Comparison of ENCODE assay signal across 7 mouse cellular contexts in genomic region chr8:33991165-33991916, GRCm38 (mm10).
A peak's percentile ranks its signal among the peaks of the same experiment; 100 is the strongest.
DNase-seq lines count a peak whose midpoint lies in the region; ATAC-seq and TF ChIP-seq lines count a peak whose summit lies in the region.

No protein-coding gene starts in this region.

- no peak for TF ChIP-seq CTCF in testis, adult 2 months (IDR thresholded peaks at IDR 0.05; ENCODE audit: control insufficient read depth, insufficient read depth, insufficient replicate concordance, low read depth, low read length)
- TF ChIP-seq CTCF in liver, embryonic 14.5 days (IDR thresholded peaks at IDR 0.05; ENCODE audit: low read depth) = no peak

- no peak for TF ChIP-seq EP300 in liver, embryonic 14.5 days (IDR thresholded peaks at IDR 0.05; ENCODE audit: low read depth)

- DNase-seq in testis, postnatal 10 days (ENCODE audit: low spot score) = no peak
- DNase-seq in hindbrain, embryonic 11.5 days (ENCODE audit: low spot score) = peak; percentile 55
- DNase-seq in liver, embryonic 14.5 days (ENCODE audit: low read depth in 3 of 3, low spot score in 3 of 3) = no peak
- DNase-seq in cerebellum, postnatal 25 days = no peak
- no peak for DNase-seq in cerebellum, postnatal 36 days
- no peak for DNase-seq in adrenal gland, adult 2 months

- H3K36me3 ChIP-seq in testis, adult 2 months (ENCODE audit: control insufficient read depth, insufficient read depth, low read length) = no peaks in the 10 kb centered on the region
- no peaks in the 10 kb centered on the region for H3K36me3 ChIP-seq in hindbrain, embryonic 11.5 days (ENCODE audit: control insufficient read depth, insufficient read depth, low read length)
- H3K36me3 ChIP-seq in liver, embryonic 14.5 days (replicated peaks; ENCODE audit: control insufficient read depth, insufficient read depth, low read depth) = no peaks in the 10 kb centered on the region

- H3K27ac ChIP-seq in testis, adult 2 months (ENCODE audit: control insufficient read depth, insufficient read depth, low read depth, low read length) = peak overlapping the region; percentile 62; the same call in 1 of the 2 replicates
- H3K27ac ChIP-seq in hindbrain, embryonic 11.5 days (ENCODE audit: low read depth, low read length) = no peak overlapping the region
- H3K27ac ChIP-seq in liver, embryonic 14.5 days = no peak overlapping the region

- peaks cover 27% of the 10 kb centered on the region for H3K4me1 ChIP-seq in testis, adult 2 months (ENCODE audit: control insufficient read depth, insufficient read depth, low read length)
- no peaks in the 10 kb centered on the region for H3K4me1 ChIP-seq in hindbrain, embryonic 11.5 days (replicated peaks; ENCODE audit: control insufficient read depth, insufficient read depth, low read length)
- H3K4me1 ChIP-seq in liver, embryonic 14.5 days (replicated peaks; ENCODE audit: control insufficient read depth in 2 of 2, insufficient read depth in 2 of 2, low read length in 1 of 2) = peaks cover 3 to 20% of the 10 kb centered on the region in 2 experiments; a peak in 3 of 4 replicates

- WGBS in hindbrain, embryonic 11.5 days = 25% methylated on average over 17 of the region's 17 CpGs
- 36% methylated on average over 17 of the region's 17 CpGs for WGBS in liver, embryonic 14.5 days (ENCODE audit: insufficient replicate concordance)

- H3K4me3 ChIP-seq in testis, adult 2 months (ENCODE audit: control insufficient read depth, low read depth, low read length) = peak overlapping the region; percentile 37
- no peak overlapping the region for H3K4me3 ChIP-seq in hindbrain, embryonic 11.5 days (ENCODE audit: low read depth, low read length)
- H3K4me3 ChIP-seq in liver, embryonic 14.5 days (ENCODE audit: insufficient read depth in 1 of 2, low read depth in 2 of 2, low read length in 2 of 2) = no peak overlapping the region

- H3K4me2 ChIP-seq in hindbrain, embryonic 11.5 days (replicated peaks; ENCODE audit: low read depth, low read length) = peak overlapping the region; percentile 14; the same call in 1 of the 2 replicates
- H3K4me2 ChIP-seq in liver, embryonic 14.5 days (ENCODE audit: low read depth) = peak overlapping the region; percentile 13; the same call in 1 of the 2 replicates

- TF ChIP-seq POLR2A in testis, adult 2 months (IDR thresholded peaks at IDR 0.05; ENCODE audit: control insufficient read depth, low read depth, low read length) = no peak

- H3K9ac ChIP-seq in hindbrain, embryonic 11.5 days (ENCODE audit: low read depth, low read length) = peak overlapping the region; percentile 32; the same call in 1 of the 2 replicates
- no peak overlapping the region for H3K9ac ChIP-seq in liver, embryonic 14.5 days (replicated peaks)

- ATAC-seq in hindbrain, embryonic 11.5 days (ENCODE audit: low FRiP score) = peak; percentile 64
- ATAC-seq in liver, embryonic 14.5 days (ENCODE audit: insufficient read depth) = no peak

- H3K27me3 ChIP-seq in testis, adult 2 months (ENCODE audit: control insufficient read depth, insufficient read depth, low read length) = no peaks in the 10 kb centered on the region
- H3K27me3 ChIP-seq in hindbrain, embryonic 11.5 days (ENCODE audit: control insufficient read depth, insufficient read depth, low read length) = no peaks in the 10 kb centered on the region
- H3K27me3 ChIP-seq in liver, embryonic 14.5 days (ENCODE audit: control insufficient read depth, insufficient read depth, low read length) = no peaks in the 10 kb centered on the region

- H3K9me3 ChIP-seq in hindbrain, embryonic 11.5 days (ENCODE audit: control insufficient read depth, low read length) = no peaks in the 10 kb centered on the region
- no peaks in the 10 kb centered on the region for H3K9me3 ChIP-seq in liver, embryonic 14.5 days (ENCODE audit: control insufficient read depth, low read length)
